Mouse (Mus musculus) lung, adult 2 months (tissue): Measurements from ENCODE around the gene Pip4k2b. TPM values are rescaled to one million over a fixed set of nuclear protein-coding genes. Genes with fewer than 3 reads are reported as not detected.

Source experiments
- DNase-seq: peaks from one replicate; pipeline ENCODE4 v3.0.0; 2022
- H3K4me1 ChIP-seq: fragments of 200-500 bp; 2 replicates; pipeline ENCODE4 v1.6.1; 2011; ENCODE audit warnings: low read length; ENCODE audit not compliant: control insufficient read depth, insufficient read depth
- H3K4me3 ChIP-seq: fragments of 200-500 bp; replicated peaks from 2 replicates; pipeline ENCODE3; 2011; ENCODE audit warnings: low read depth, mild to moderate bottlenecking, control low read depth, low read length; ENCODE audit errors: extremely low read depth
- CTCF ChIP-seq: fragments of 200-500 bp; IDR thresholded peaks from 2 replicates; pipeline ENCODE4 v1.5.1; 2011; ENCODE audit warnings: mild to moderate bottlenecking, low read length, control low read depth; ENCODE audit not compliant: insufficient read depth
- POLR2A ChIP-seq: fragments of 200-500 bp; IDR thresholded peaks from 2 replicates; pipeline ENCODE4 v1.6.1; 2011; ENCODE audit warnings: low read depth, mild to moderate bottlenecking, control low read depth, low read length, borderline replicate concordance; ENCODE audit errors: extremely low read depth
- WGBS: fragments of 180-500 bp; shearing (Covaris S2); methylation state at CpG from one replicate; pipeline ENCODE4 v1.1.7; 2018; 5-methylcytosine and 5-hydroxymethylcytosine counted together
- polyA plus RNA-seq: library from polyadenylated mRNA; depleted of rRNA; stranded (reverse); fragments of >200 nt; gene quantifications from 2 replicates; pipeline ENCODE4 v1.2.3, GENCODE M21; 2012

The Pip4k2b gene
- polyA plus RNA-seq, 1 experiment = 14.6 TPM

- Histone ChIP-seq H3K4me3 (no peak overlapping the region), H3K4me1 (peaks cover 17% of the 10 kb centered on the region)
- 77% methylated on average over 3 of the region's 3 CpGs for WGBS
- no peak for TF ChIP-seq CTCF
- TF ChIP-seq POLR2A = no peak
- DNase-seq = no peak
Observed at GRCm38 (mm10) chr11:97687061-97687460, 57.4 kb downstream of the Pip4k2b start.

- 63% methylated on average over 11 of the region's 11 CpGs for WGBS
- peaks cover 17% of the 10 kb centered on the region for H3K4me1 ChIP-seq
- TF ChIP-seq POLR2A = no peak
- no peak for TF ChIP-seq CTCF
- H3K4me3 ChIP-seq = peak overlapping the region; percentile 49
- DNase-seq = no peak
Observed at GRCm38 (mm10) chr11:97686322-97686908, 58.1 kb downstream of the Pip4k2b start.

- 1% methylated on average over 43 of the region's 43 CpGs for WGBS
- peak; percentile 93 for DNase-seq
- TF ChIP-seq POLR2A = peak; percentile 86; the same call in 1 of the 2 replicates
- no peak for TF ChIP-seq CTCF
- Histone ChIP-seq H3K4me1 (peaks cover 17% of the 10 kb centered on the region), H3K4me3 (peak within 1 kb of the TSS; percentile 59)
Observed at GRCm38 (mm10) chr11:97685613-97686321, 58.7 kb downstream of the Pip4k2b start, which contains the start of gene Cisd3. TSS of gene Cisd3 (plus strand) at chr11:97685826.

GRCm38 (mm10) chr11:97684766-97685165, 59.7 kb downstream of the Pip4k2b start:
- DNase-seq = no peak
- 33% methylated on average over 7 of the region's 7 CpGs for WGBS

GRCm38 (mm10) chr11:97684063-97684680, 60.3 kb downstream of the Pip4k2b start:
- H3K4me3 ChIP-seq = no peak overlapping the region
- peaks cover 21% of the 10 kb centered on the region for H3K4me1 ChIP-seq
- 65% methylated on average over 6 of the region's 6 CpGs for WGBS
- TF ChIP-seq POLR2A = 0 out of 2 replicates have a peak, but pooled peaks have one; percentile 15
- TF ChIP-seq CTCF = no peak
- no peak for DNase-seq

More at GRCm38 (mm10) chr11:97684766-97685165, 59.7 kb downstream of the Pip4k2b start:
- Histone ChIP-seq H3K4me3 (no peak overlapping the region), H3K4me1 (peaks cover 21% of the 10 kb centered on the region)
- TF ChIP-seq CTCF = no peak
- peak; percentile 18; the same call in 1 of the 2 replicates for TF ChIP-seq POLR2A

GRCm38 (mm10) chr11:97682504-97683055, 61.9 kb downstream of the Pip4k2b start:
- WGBS = 57% methylated on average over 6 of the region's 6 CpGs
- H3K4me1 ChIP-seq = peaks cover 21% of the 10 kb centered on the region
- TF ChIP-seq CTCF (no peak), POLR2A (no peak)
- no peak overlapping the region for H3K4me3 ChIP-seq
- DNase-seq = no peak

- H3K4me3 ChIP-seq = no peak overlapping the region
- H3K4me1 ChIP-seq = peaks cover 11% of the 10 kb centered on the region
- DNase-seq = peak; percentile 49
- WGBS = 46% methylated on average over 12 of the region's 12 CpGs
- TF ChIP-seq POLR2A (no peak), CTCF (no peak)
Observed at GRCm38 (mm10) chr11:97680430-97680829, 64.1 kb downstream of the Pip4k2b start.

- TF ChIP-seq CTCF (no peak), POLR2A (no peak)
- no peak overlapping the region for H3K4me3 ChIP-seq
- DNase-seq = no peak
- WGBS = 83% methylated on average over 15 of the region's 15 CpGs
- peaks cover 4% of the 10 kb centered on the region; the same call in 1 of the 2 replicates for H3K4me1 ChIP-seq
Observed at GRCm38 (mm10) chr11:97678301-97678700, 66.2 kb downstream of the Pip4k2b start.

GRCm38 (mm10) chr11:97677842-97678241, 66.7 kb downstream of the Pip4k2b start:
- peaks cover 4% of the 10 kb centered on the region; the same call in 1 of the 2 replicates for H3K4me1 ChIP-seq
- no peak for DNase-seq
- TF ChIP-seq POLR2A = peak; percentile 14; the same call in 1 of the 2 replicates
- no peak for TF ChIP-seq CTCF
- H3K4me3 ChIP-seq = no peak overlapping the region
- 58% methylated on average over 8 of the region's 8 CpGs for WGBS

- H3K4me1 ChIP-seq = peaks cover 4% of the 10 kb centered on the region; the same call in 1 of the 2 replicates
- H3K4me3 ChIP-seq = no peak overlapping the region
- WGBS = 62% methylated on average over 15 of the region's 15 CpGs
- TF ChIP-seq POLR2A = no peak
- TF ChIP-seq CTCF = no peak
- no peak for DNase-seq
Observed at GRCm38 (mm10) chr11:97677381-97677780, 67.1 kb downstream of the Pip4k2b start.
